Mouse (Mus musculus): ENCODE measurements around the gene Ncapd2. TPM values are rescaled to one million over a fixed set of nuclear protein-coding genes. Genes with fewer than 3 reads are reported as not detected.
"Not testable (repeated sequence)": the region's sequence is repeated elsewhere in the genome, so short reads cannot be mapped to it uniquely, and the experiment has no call there.

Ncapd2 gene
- total RNA-seq, 2 experiments from 2014 or later, result 31.7 to 32.7 TPM

DNA sequence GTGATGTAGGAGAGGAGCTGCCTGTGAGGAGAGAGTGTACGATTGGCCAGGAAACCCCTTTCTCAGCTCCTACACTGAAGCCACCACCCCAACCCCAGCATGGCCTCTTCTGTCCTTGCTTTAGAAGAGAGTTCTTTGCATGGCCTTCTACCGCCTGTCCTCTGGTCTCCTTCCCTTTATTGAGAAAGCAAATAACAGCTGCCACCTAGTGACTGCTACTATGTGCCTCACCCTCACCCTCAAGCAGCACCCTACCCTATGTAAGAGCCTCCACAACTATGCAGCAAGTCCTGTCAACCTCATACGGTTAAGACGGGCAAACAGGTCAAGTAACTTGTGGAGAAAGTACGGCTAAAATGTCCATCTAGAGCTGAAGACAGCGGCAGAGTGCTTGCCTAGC, 21.3 kb downstream of the Ncapd2 start:
- no peak for DNase-seq (ENCODE audit: extremely low spot score in 1 of 2, low spot score in 2 of 2)
- intact Hi-C loops (cut with DNase I), result no loop called here

- intact Hi-C loops (cut with DNase I), result no loop called here
- DNase-seq (ENCODE audit: extremely low spot score in 1 of 2, low spot score in 2 of 2), result no peak
These were observed 23.4 kb downstream of the Ncapd2 start for GRCm38 (mm10) chr6:125168086-125168485.

- intact Hi-C loops (cut with DNase I), result loop anchor here (2.0 kb wide), 1 partner anchor 24 kb away; the partner anchor contains the start of genes Mrpl51 and Ncapd2
- peak in 1 of 2 experiments; percentile 58 for DNase-seq (ENCODE audit: extremely low spot score in 1 of 2, low spot score in 2 of 2)
These were observed 24.4 kb downstream of the Ncapd2 start for GRCm38 (mm10) chr6:125166861-125167650.

GRCm38 (mm10) chr6:125166051-125166751, 25.3 kb downstream of the Ncapd2 start, which contains the start of gene Gapdh:
Gene Gapdh (minus strand): TSS chr6:125166467.
- peak in 1 of 2 experiments; percentile 85 for DNase-seq (ENCODE audit: extremely low spot score in 1 of 2, low spot score in 2 of 2)
- intact Hi-C loops (cut with DNase I), result loop anchor here (2.0 kb wide), 1 partner anchor 25 kb away; the partner anchor contains the start of genes Mrpl51 and Ncapd2

- peak; percentile 98 for DNase-seq (ENCODE audit: extremely low spot score in 1 of 2, low spot score in 2 of 2)
- intact Hi-C loops (cut with DNase I), result no loop called here
These were observed 26.1 kb downstream of the Ncapd2 start for GRCm38 (mm10) chr6:125165328-125165891.

DNA sequence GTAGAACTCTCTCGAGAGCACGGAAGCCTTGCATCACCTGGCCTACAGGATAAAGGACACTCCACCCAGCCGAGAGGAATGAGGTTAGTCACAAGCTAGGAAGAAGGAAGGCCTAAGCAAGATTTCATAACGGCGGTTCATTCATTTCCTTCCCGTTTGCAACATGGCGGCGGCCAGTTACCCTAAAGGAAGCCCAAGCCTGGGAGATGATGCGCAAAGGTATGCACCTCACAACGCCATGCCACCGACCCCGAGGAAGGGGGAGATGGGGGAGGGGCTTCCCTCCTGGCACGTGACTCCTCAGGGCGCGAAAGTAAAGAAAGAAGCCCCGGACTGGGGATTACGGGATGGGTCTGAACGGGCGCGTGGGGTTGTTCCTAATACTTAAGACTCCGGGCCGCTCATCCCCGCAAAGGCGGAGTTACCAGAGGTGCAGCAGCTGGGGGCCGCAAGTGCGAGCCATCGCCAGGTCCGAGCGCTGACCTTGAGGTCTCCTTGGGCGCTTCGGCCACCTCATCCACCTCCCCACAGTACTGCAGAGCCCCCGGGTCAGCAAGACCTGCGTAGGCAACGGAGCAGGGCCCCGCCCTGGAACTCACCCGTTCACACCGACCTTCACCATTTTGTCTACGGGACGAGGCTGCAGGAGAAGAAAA, 26.7 kb downstream of the Ncapd2 start:
- intact Hi-C loops (cut with DNase I), result loop anchor here (5.0 kb wide), 1 partner anchor 108 kb away; no protein-coding TSS in a partner anchor
- peak in 1 of 2 experiments; percentile 79 for DNase-seq (ENCODE audit: extremely low spot score in 1 of 2, low spot score in 2 of 2)

GRCm38 (mm10) chr6:125163801-125164657, 27.5 kb downstream of the Ncapd2 start:
- intact Hi-C loops (cut with DNase I), result loop anchor here (5.0 kb wide), 1 partner anchor 108 kb away; no protein-coding TSS in a partner anchor
- DNase-seq (ENCODE audit: extremely low spot score in 1 of 2, low spot score in 2 of 2), result peak in 1 of 2 experiments; percentile 66

DNA sequence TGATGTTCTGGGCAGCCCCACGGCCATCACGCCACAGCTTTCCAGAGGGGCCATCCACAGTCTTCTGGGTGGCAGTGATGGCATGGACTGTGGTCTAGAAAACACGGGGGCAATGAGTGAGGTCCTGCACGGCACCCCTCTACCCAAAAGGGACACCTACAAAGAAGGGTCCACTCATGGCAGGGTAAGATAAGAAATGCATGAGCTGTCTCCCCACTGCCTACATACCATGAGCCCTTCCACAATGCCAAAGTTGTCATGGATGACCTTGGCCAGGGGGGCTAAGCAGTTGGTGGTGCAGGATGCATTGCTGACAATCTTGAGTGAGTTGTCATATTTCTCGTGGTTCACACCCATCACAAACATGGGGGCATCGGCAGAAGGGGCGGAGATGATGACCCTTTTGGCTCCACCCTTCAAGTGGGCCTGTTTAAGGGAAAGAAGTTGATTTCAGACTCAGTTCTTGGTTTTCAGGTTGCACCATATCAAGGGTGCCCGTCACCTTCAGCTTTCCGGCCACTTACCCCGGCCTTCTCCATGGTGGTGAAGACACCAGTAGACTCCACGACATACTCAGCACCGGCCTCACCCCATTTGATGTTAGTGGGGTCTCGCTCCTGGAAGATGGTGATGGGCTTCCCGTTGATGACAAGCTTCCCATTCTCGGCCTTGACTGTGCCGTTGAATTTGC, 28.7 kb downstream of the Ncapd2 start:
- intact Hi-C loops (cut with DNase I), result loop anchor here (5.0 kb wide), 1 partner anchor 110 kb away; no protein-coding TSS in a partner anchor

DNA sequence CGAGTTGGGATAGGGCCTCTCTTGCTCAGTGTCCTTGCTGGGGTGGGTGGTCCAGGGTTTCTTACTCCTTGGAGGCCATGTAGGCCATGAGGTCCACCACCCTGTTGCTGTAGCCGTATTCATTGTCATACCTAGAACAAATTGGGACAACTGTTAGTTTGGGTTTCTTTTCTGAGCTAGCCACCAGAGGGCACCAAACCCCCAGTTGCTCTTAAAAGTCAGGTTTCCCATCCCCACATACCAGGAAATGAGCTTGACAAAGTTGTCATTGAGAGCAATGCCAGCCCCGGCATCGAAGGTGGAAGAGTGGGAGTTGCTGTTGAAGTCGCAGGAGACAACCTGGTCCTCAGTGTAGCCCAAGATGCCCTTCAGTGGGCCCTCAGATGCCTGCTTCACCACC, 29.5 kb downstream of the Ncapd2 start:
- DNase-seq (ENCODE audit: extremely low spot score in 1 of 2, low spot score in 2 of 2), result peak in 1 of 2 experiments; percentile 76
- intact Hi-C loops (cut with DNase I), result loop anchor here (5.0 kb wide), 1 partner anchor 110 kb away; no protein-coding TSS in a partner anchor

More for the DNA sequence above, 28.7 kb downstream of the Ncapd2 start:
- DNase-seq (ENCODE audit: extremely low spot score in 1 of 2, low spot score in 2 of 2), result not testable (repeated sequence)

- intact Hi-C loops (cut with DNase I), result loop anchor here (5.0 kb wide), 1 partner anchor 111 kb away; no protein-coding TSS in a partner anchor
These were observed 30.4 kb downstream of the Ncapd2 start for GRCm38 (mm10) chr6:125160854-125161760.

GRCm38 (mm10) chr6:125160558-125160853, 31.0 kb downstream of the Ncapd2 start:
- intact Hi-C loops (cut with DNase I), result loop anchor here (5.0 kb wide), 1 partner anchor 112 kb away; no protein-coding TSS in a partner anchor
- no peak for DNase-seq (ENCODE audit: extremely low spot score in 1 of 2, low spot score in 2 of 2)

More at GRCm38 (mm10) chr6:125160854-125161760, 30.4 kb downstream of the Ncapd2 start:
- peak in 1 of 2 experiments; percentile 87 for DNase-seq (ENCODE audit: extremely low spot score in 1 of 2, low spot score in 2 of 2)

DNA sequence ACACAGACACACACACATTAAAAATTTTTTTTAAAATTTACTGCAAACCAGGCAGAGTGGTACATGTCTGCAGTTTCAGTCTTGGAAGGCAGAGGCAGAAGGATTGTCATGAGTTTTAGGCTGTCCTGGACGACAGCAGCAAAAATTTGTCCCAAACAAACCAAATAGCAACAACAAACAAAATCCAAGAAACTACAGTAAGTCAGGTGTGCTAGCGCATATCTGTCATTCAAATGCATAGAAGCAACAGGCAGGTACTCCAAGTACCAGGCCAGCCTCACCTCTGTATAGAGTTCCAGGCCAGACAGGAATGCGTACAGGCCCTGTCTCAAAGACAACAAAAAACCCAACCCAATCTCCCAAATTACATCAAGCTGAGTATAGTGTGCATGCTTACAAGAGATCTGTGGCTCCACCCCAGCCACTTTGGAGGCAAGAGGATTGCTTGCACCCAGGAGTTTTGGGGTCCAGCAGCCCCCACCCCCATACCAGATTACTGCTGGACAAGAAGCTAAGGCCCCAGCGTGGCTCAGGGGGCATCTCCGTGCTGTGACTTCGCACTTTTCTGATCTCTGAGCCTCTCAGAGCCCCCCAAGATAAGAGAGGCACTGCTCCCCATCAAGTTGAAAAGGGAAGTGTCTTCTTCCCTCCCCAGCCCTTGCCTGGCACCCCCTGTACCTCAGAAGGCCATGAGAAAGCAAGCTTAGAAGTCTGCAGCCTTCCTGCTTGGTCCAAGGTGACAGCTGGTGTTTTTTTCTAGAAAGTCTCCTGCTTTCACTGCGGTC, 31.5 kb downstream of the Ncapd2 start:
- no peak for DNase-seq (ENCODE audit: extremely low spot score in 1 of 2, low spot score in 2 of 2)
- intact Hi-C loops (cut with DNase I), result loop anchor here (5.0 kb wide), 1 partner anchor 112 kb away; no protein-coding TSS in a partner anchor

DNA sequence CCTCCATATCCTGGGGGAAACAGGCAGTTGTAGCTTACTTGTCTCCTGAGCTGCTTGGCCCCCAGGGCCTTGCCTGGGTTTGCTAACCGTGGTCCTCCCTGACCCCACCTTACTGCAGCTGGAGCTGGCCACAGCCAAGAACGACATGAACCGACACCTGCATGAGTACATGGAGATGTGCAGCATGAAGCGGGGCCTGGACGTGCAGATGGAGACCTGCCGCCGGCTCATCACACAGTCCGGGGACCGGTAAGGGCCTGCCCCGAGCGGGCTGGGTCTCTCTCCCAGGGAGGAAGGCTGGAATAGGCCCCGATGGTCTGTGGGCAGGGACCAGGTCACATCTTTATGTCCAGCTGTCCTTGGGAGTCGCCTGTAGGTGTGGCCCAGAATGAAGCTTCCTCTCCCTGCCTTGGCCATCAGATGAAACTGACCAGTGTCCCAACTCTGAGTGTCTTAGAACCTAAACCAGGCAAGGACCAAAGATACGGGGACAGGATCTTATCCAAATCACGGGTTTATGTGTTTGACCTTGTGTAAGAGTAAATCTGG, 32.5 kb downstream of the Ncapd2 start:
- DNase-seq (ENCODE audit: extremely low spot score in 1 of 2, low spot score in 2 of 2), result no peak
- intact Hi-C loops (cut with DNase I), result no loop called here

DNA sequence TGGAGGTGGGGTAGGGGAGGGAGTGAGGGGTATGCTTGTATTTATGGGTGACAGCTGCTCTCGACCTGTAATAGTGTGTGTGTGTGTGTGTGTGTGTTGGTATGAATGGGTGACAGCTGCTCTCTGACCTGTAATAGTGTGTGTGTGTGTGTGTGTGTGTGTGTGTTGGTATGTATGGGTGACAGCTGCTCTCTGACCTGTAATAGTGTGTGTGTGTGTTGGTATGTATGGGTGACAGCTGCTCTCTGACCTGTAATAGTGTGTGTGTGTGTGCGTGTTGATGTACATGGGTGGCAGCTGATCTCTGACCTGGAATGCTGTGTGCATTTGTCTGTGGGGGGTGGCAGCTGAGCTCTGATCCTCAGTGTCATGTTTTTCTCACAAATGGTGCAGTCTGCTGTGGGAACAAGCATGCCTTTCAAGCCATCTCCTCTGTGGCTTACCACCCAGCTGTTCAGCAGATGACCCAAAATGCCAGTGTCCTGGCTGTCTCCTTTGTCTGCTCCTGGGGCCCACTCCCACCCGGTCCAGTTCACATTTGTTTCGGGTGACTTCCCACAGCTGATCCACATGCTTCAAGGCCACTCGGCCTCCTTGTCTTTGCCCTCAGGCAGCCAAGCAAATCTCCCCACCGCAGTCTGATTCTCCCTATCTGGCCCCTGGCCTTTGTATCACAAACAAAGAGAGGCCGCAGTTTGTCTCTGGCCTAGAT, 34.4 kb downstream of the Ncapd2 start:
- intact Hi-C loops (cut with DNase I), result no loop called here
- DNase-seq (ENCODE audit: extremely low spot score in 1 of 2, low spot score in 2 of 2), result no peak

GRCm38 (mm10) chr6:125156491-125156890, 35.0 kb downstream of the Ncapd2 start:
- no peak for DNase-seq (ENCODE audit: extremely low spot score in 1 of 2, low spot score in 2 of 2)
- intact Hi-C loops (cut with DNase I), result no loop called here
